Mouse (Mus musculus): ENCODE measurements around the gene Cfap100. TPM values are rescaled to one million over a fixed set of nuclear protein-coding genes. Genes with fewer than 3 reads are reported as not detected.

Gene Cfap100
- polyA plus RNA-seq, 1 experiment from 2014 or later = 3.8 TPM

DNA sequence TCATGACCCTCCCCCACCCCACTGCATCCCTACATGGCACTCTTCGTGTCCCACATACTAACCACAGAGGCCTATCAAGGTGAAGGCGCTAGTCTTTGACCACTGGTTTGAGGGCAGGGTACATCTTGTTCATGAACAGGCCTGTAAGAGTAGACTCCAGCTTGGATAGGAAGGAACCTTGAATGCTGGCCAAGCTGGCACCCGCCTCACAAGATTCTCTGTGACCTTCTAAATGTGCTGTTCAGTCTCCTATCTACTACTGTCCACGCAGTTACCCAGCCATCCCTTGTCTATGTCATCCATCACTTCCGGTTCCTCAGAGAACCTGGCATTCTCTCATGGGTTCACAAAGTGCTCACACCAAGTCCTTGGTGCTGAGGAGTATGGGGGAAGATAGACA, 65.3 kb downstream of the Cfap100 start:
- Histone ChIP-seq H3K27ac (no peak overlapping the region), H3K9ac (no peak overlapping the region), H3K9me3 (replicated peaks) (no peaks in the 10 kb centered on the region), H3K27me3 (no peaks in the 10 kb centered on the region), H3K4me3 (no peak overlapping the region), H3K36me3 (no peaks in the 10 kb centered on the region), H3K4me1 (peaks cover 11% of the 10 kb centered on the region), H3K4me2 (replicated peaks) (no peak overlapping the region)
- ATAC-seq (ENCODE audit: low FRiP score) = no peak
- 84% methylated on average over 5 of the region's 5 CpGs for whole genome bisulfite sequencing

DNA sequence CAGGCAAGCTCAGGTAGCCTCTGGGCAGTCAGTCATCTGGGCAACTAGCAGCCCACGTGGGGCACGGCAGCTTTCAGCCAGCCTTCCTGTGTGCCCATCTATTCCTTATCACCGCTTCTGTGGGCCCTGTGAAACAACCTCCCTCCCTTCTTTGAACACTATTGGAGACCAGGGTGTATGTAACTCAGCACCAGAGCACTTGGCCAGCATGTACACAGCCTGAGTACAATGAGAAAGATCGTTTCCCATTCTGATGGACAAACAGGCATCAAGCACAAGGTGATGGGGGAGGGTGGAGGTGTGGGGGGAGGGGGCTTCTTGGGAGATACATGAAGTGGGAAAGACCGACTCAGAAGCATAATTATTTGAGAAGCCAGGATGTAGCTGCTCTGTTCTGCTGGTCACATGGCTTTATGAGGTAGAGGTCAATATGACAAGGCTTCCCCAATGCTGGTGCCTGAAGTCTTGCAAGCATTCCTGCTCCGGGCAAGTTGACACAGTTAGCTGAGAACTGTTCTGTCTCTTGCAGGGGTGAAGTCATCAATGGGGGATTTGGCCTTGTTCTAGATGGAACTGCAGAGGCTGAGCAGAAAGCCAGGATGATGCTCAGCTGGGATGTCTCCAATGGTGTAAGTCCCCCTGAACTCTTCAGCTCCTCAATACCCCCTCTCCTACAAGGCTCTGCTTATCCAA, 67.5 kb downstream of the Cfap100 start:
- no peak overlapping the region for H3K4me3 ChIP-seq
- no peak overlapping the region for H3K27ac ChIP-seq
- H3K27me3 ChIP-seq = no peaks in the 10 kb centered on the region
- no peak overlapping the region for H3K4me2 ChIP-seq (replicated peaks)
- ATAC-seq (ENCODE audit: low FRiP score) = no peak
- no peaks in the 10 kb centered on the region for H3K9me3 ChIP-seq (replicated peaks)
- H3K36me3 ChIP-seq = no peaks in the 10 kb centered on the region
- 92% methylated on average over 6 of the region's 6 CpGs for WGBS
- no peak overlapping the region for H3K9ac ChIP-seq
- H3K4me1 ChIP-seq = peaks cover 11% of the 10 kb centered on the region

DNA sequence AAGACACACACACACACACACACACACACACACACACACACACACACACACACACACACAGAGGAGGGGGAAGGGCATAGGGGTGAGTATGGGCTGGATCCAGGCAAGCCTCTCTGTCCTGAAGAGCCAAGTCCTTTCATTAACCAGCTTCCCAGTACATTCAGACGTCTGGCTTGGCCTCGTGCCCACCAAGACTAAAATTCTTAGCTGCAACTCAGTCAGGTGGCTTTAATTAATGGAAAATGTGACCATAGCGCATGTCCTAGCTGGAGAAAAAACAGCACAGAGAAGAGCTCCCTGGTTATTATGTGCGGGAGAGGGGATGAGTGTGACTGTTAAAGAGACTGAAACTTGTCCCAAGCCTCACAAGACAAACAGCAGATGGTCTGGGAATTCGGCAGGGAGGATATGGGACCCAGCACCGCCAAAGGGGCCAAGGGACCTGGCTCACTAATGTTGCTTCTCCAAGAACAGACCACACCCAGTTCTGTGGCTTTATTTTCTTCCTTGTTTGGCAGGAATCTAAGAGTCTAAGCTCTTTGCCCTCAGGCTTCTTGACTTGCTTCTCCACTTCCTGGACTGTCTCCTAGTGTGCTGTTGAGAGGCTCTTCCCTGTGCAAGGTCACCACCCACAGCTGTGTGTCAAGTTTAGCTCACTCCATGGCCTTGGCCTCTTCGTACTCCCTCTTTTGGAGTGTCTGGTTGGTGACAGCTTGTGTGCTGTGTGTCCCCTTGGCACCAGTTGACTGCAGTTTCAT, 68.4 kb downstream of the Cfap100 start:
- H3K9me3 ChIP-seq (replicated peaks) = no peaks in the 10 kb centered on the region
- H3K36me3 ChIP-seq = no peaks in the 10 kb centered on the region
- ATAC-seq (ENCODE audit: low FRiP score) = no peak
- WGBS = 55% methylated on average over 7 of the region's 7 CpGs
- H3K9ac ChIP-seq = no peak overlapping the region
- 0 out of 2 replicates have a peak overlapping the region, but pooled peaks have one; percentile 17 for H3K27ac ChIP-seq
- peaks cover 11% of the 10 kb centered on the region for H3K4me1 ChIP-seq
- no peaks in the 10 kb centered on the region for H3K27me3 ChIP-seq
- H3K4me2 ChIP-seq (replicated peaks) = no peak overlapping the region
- H3K4me3 ChIP-seq = no peak overlapping the region

DNA sequence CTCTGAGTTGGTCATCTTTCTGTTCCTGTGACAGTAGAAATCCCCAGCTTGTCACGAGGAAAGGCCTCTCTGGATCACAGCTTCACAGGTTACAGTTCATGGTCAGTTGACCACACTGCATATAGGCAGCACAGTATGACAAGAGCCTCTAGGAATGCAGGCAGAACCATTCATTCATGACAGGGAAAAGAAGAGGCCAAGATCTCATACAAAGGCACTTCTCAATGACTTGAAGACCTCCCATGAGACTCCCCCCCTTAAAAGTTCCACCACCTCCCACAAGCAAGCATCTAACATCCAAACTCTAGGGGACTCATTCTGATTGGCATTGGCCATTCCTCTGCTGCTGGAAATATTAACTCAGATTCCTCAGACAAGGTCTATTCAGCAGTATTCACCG, 69.2 kb downstream of the Cfap100 start:
- no peaks in the 10 kb centered on the region for H3K36me3 ChIP-seq
- H3K4me1 ChIP-seq = peaks cover 11% of the 10 kb centered on the region
- H3K9ac ChIP-seq = no peak overlapping the region
- WGBS = 61% methylated on average over 2 of the region's 2 CpGs
- no peak overlapping the region for H3K27ac ChIP-seq
- no peak overlapping the region for H3K4me3 ChIP-seq
- no peaks in the 10 kb centered on the region for H3K9me3 ChIP-seq (replicated peaks)
- H3K27me3 ChIP-seq = no peaks in the 10 kb centered on the region
- no peak overlapping the region for H3K4me2 ChIP-seq (replicated peaks)
- ATAC-seq (ENCODE audit: low FRiP score) = no peak

DNA sequence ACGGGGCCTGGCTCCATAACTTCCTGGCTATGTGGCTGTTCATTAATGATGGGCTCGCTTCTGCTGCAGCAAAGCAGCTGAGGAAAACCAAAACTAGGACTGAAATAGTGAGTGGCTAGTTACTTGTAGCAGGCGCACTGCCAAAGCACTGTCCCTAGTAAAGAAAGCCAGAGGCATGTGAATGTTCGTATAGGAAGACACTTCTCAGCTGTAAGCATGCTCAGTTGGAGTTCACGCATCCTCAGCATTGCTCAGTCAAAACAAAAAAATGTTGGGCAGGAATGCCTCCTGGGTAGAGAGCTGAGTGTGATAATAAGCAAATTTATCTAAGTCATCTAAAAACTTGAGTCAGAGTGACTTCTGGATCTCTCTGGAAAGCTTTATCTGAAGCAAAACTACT, 70.5 kb downstream of the Cfap100 start:
- H3K27me3 ChIP-seq = no peaks in the 10 kb centered on the region
- no peak overlapping the region for H3K4me3 ChIP-seq
- no peak overlapping the region for H3K4me2 ChIP-seq (replicated peaks)
- H3K27ac ChIP-seq = no peak overlapping the region
- no peaks in the 10 kb centered on the region for H3K9me3 ChIP-seq (replicated peaks)
- H3K9ac ChIP-seq = no peak overlapping the region
- no peak for ATAC-seq (ENCODE audit: low FRiP score)
- no peaks in the 10 kb centered on the region for H3K36me3 ChIP-seq
- WGBS = 72% methylated on average over 5 of the region's 5 CpGs
- H3K4me1 ChIP-seq = peaks cover 11% of the 10 kb centered on the region

Other genes with a start within 250 kb of the Cfap100 start
- gene V1ra8, start 226.0 kb downstream of the Cfap100 start, polyA plus RNA-seq (2016; fragmentation: Nextera tagmentation; extraction: Ambion mirVana) = not detected in 2 replicates
- gene Vmn1r53, start 204.4 kb downstream of the Cfap100 start, polyA plus RNA-seq (2016; fragmentation: Nextera tagmentation; extraction: Ambion mirVana) = not detected in 2 replicates
- gene Vmn1r54, start 182.5 kb downstream of the Cfap100 start, polyA plus RNA-seq (2016; fragmentation: Nextera tagmentation; extraction: Ambion mirVana) = 0.08 TPM in 1 of 2 replicates, not detected in the other
- not detected in 2 replicates for gene BC048671, start 127.6 kb downstream of the Cfap100 start, polyA plus RNA-seq (2016; fragmentation: Nextera tagmentation; extraction: Ambion mirVana)
- gene Chst13, start 103.6 kb downstream of the Cfap100 start, polyA plus RNA-seq (2016; fragmentation: Nextera tagmentation; extraction: Ambion mirVana) = 0.17 TPM in 1 of 2 replicates, not detected in the other
- not detected in 2 replicates for gene Uroc1, start 95.5 kb downstream of the Cfap100 start, polyA plus RNA-seq (2016; fragmentation: Nextera tagmentation; extraction: Ambion mirVana)
- 13.0 and 16.4 TPM in 2 replicates for gene Zxdc, start 59.3 kb downstream of the Cfap100 start, polyA plus RNA-seq (2016; fragmentation: Nextera tagmentation; extraction: Ambion mirVana)
- gene Klf15, start 33.8 kb upstream of the Cfap100 start, polyA plus RNA-seq (2016; fragmentation: Nextera tagmentation; extraction: Ambion mirVana) = 6.3 and 6.9 TPM in 2 replicates
- 13.0 and 19.4 TPM in 2 replicates for gene Aldh1l1, start 57.6 kb upstream of the Cfap100 start, polyA plus RNA-seq (2016; fragmentation: Nextera tagmentation; extraction: Ambion mirVana)
- 3.6 TPM in 2 replicates for gene Slc41a3, start 175.9 kb upstream of the Cfap100 start, polyA plus RNA-seq (2016; fragmentation: Nextera tagmentation; extraction: Ambion mirVana)